Mouse (Mus musculus): ENCODE measurements around the gene Ccdc162.
"Not testable (repeated sequence)": the region's sequence is repeated elsewhere in the genome, so short reads cannot be mapped to it uniquely, and the experiment has no call there.

Ccdc162 gene

GRCm38 (mm10) chr10:41697040-41697439 is 19.4 kb downstream of the Ccdc162 start:
- no peak for DNase-seq (ENCODE audit: low read depth, low spot score)

DNA sequence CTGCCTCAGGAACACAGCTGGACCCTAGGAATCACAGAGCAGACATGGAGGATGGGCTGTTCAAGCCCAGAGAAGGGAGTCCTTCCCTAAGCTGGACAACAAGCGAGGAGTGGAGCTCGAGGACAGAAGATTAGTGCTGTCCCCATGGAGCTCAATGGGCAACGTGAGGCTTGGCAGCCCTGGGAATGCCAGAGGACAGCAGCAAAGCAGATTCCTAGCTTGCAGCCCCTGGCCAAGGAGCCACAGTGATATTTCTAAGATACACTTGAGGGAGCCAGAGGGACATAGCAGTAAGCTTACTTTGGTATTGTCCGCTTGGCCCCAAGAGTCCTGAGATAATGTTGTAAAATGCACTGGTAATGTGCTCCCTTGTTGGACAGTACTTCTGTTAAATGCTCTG is 25.5 kb downstream of the Ccdc162 start:
- no peak for DNase-seq (ENCODE audit: low read depth, low spot score)

DNA sequence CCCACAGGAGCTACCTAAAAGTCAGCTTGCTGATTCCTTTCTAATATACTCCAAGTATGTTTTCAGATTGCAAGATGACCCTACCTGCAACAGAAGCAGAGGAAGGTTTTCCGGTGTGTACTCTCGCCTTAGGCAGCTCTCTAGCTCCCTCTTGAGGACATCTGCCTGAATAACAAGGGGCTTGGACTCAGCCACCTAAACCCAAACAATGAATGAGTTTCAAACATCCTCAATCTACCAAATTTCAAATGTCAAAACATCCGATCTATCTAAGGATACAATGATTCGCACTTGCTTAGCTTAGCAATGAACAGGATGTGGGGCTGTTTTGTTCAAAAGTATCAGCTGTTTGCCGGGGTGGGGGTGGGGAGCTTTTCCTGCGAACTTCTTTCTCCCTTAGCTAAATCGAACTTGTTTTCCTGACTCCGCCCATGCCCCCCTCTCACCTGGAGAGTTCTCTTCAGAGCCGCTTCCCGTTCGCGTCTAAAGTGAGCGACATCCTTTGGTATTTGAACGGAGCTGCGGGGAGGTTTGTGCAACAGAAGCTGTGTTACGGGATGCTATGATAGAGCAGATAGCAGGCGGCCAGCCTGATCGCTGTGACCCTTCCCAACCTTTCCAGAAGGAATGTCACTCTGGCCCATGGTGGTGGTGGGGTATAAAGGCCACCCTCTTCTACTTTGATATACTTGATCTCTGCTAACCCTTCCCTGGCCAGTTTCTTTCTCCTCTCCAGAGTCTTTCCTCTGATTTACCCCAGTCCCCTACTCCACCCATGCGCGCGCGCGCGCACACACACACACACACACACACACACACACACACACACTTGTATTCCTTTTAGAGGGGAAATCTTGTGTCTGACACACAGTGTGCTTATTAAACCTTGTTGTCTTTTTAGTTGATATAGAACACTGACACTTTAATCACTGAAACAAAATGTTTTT is 26.2 kb downstream of the Ccdc162 start:
- no peak for DNase-seq (ENCODE audit: low read depth, low spot score)

- DNase-seq (ENCODE audit: low read depth, low spot score) = no peak
Observed at GRCm38 (mm10) chr10:41684548-41684996, 31.9 kb downstream of the Ccdc162 start.

DNA sequence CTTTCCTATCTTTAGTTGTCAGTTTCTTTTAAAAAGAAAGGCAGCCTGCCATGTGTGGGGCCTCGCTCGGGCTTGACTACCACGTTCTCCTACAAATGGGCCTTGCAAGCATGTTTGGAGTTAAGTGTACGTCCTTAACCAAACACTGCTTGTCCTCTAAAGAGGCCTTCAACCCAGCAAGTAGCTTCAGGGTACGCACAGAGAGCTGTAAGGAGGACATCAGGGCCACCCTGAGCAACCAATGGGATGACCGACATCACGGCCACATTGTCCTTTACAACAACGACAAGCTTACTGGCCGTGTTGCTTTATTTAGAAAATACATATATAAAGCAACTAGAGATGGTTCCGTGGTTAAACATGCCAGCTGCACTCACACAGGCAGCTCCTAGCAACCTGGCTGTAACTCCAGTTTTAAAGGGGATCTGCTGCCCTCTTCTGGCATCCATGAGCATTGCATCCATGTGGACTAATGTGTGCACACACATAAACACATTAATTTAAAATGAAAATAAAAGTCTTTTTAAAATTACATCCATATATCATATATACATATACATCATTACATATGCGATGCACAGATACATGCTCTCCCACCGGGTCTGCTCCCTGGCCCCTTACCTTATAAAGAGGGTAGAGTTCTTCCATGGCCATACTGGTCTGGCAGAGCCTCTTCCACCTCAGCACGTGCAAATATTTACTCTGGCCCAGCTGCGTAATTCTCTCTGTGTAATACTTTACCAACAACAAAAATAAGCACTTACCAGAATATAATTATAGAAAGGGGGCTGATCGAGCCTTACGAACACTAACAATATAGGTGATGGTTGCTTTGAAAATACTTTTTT is 33.7 kb downstream of the Ccdc162 start:
- DNase-seq (ENCODE audit: low read depth, low spot score) = no peak

- no peak for DNase-seq (ENCODE audit: low read depth, low spot score)
Observed at GRCm38 (mm10) chr10:41678746-41679360, 37.6 kb downstream of the Ccdc162 start.

- DNase-seq (ENCODE audit: low read depth, low spot score) = no peak
Observed at GRCm38 (mm10) chr10:41677396-41677795, 39.0 kb downstream of the Ccdc162 start.

DNA sequence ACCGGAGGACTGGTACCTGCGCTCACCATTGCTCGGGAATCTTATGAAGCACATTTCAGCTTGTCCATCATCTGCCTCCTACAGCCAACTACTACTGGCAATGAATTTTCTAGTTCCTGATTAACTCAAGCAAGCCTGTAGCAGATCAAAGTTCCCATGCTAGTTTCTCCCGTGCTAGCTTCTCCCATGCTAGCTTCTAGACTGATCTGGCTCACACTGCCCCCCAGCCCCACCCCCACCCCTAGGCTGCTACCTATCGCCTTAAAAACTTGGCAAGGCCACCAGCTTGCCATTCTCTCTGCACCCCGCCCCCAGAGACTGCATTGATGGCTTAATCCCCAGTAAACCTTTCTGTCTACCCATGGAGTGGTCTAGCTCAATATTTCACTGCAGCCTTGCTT is 39.8 kb downstream of the Ccdc162 start:
- no peak for DNase-seq (ENCODE audit: low read depth, low spot score)

DNA sequence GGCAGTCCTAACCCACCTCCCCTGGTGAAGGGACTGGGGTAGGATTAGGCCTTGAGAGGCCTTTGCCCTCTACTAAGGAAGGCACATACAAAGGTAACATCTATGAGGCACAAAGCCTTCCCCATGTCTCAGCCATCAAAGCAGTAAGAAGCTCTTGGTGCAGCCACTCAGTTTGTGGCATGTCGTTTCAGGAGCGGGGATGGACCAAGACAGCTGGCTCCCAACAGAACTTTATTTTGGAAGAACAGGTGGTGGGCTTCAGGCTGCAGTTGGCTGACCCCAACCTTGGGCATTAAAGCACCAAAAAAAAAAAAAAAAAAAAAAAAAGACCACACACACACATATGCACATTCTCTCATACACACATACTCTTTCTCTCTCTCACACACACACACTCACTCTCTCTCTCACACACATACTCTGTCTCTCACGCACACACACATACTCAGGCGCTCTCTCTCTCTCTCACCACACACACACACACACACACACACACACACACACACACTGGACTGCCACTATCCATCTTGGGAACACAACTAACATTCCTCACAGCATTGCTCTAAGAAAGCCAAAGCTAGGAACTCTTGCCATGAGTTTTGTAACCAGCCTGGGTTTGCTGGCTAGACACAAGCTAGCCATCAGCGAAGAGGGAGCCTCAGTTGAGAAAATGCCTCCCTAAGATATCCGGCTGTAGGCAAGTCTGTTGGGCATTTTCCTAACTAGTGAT is 40.4 kb downstream of the Ccdc162 start:
- no peak for DNase-seq (ENCODE audit: low read depth, low spot score)

- no peak for DNase-seq (ENCODE audit: low read depth, low spot score)
Observed at GRCm38 (mm10) chr10:41675243-41675642, 41.2 kb downstream of the Ccdc162 start.

DNA sequence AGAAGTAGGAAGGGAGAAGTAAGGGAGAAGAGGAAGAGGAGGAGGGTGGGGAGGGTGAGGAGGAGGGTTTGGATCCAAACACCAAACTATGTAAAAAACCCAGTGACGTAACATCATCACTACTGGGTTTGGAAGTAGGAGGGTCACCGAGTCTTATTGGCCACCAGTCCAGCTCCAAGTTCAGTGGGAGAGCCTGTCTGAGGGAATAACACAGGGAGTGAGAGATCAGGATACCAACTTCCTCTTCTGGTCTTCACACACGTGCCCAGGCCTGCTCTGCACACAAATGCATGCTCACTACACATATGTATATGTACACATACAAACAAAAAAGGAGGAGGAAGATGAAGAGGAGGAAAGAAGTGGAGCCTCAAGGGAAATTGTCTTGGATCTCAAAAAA is 42.1 kb downstream of the Ccdc162 start:
- DNase-seq (ENCODE audit: low read depth, low spot score) = no peak

GRCm38 (mm10) chr10:41670196-41670595 is 46.2 kb downstream of the Ccdc162 start:
- DNase-seq (ENCODE audit: low read depth, low spot score) = no peak

DNA sequence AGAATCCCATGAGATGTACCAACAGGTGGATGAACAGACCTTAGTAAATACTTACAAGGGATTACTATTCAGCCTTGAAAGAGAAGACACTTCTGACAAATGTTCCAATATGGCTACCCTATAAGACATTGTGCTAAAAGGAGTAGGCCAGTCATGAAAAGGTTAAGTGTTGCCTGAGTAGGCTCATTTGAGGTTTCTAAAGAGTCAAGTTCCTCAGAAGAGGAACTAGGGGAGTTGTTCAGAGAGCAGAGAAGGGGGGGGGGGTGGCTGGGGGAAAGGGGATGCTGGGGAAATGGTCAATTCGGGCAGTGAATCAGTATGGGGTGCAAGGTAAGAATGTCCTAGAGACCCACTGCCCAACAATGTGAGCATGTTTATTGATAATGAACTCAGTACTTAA is 50.9 kb downstream of the Ccdc162 start:
- DNase-seq (ENCODE audit: low read depth, low spot score) = no peak

- not testable (repeated sequence) for DNase-seq (ENCODE audit: low read depth, low spot score)
Observed at GRCm38 (mm10) chr10:41659671-41660070, 56.8 kb downstream of the Ccdc162 start.

- not testable (repeated sequence) for DNase-seq (ENCODE audit: low read depth, low spot score)
Observed at GRCm38 (mm10) chr10:41655684-41656083, 60.8 kb downstream of the Ccdc162 start.

DNA sequence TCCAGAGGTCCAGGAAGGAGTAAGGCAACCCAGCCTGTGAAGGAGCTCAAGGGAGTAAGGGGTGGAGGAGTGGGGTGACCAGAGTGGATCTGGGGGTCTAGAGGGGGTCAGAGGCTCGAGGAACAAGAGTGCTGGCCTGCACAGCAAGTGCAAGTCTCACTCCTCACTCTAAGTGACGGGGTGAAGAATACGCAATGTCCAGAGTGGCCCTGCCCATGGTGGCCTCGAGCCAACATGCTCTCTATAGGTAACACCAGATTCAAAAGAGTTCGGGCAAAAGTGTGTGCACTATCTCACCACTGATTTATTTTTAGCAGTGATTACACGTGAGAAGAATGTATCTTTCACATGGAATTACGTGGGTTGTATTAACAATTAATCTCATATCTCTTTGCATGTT is 63.4 kb downstream of the Ccdc162 start:
- no peak for DNase-seq (ENCODE audit: low read depth, low spot score)

GRCm38 (mm10) chr10:41652094-41652775 is 64.2 kb downstream of the Ccdc162 start:
- DNase-seq (ENCODE audit: low read depth, low spot score) = no peak

DNA sequence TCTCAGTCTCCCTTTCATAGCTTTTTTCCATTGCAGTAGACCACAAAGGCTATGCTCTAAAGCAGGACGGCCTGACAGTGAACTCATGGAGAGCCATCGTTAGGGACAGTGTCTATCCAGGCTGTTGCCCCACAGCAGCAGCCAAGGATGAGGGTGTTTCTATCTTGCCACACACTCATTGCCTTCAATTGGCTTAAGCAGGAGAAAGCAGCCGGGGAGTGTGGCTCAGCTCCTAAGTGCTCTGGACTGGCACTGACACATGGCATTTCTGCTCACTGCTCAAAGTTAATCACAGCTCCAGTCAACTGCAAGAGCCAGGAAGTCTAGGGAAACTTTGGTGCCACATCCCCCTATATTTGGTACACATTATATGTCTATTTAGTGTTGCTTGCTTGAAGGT is 64.9 kb downstream of the Ccdc162 start:
- DNase-seq (ENCODE audit: low read depth, low spot score) = no peak

DNA sequence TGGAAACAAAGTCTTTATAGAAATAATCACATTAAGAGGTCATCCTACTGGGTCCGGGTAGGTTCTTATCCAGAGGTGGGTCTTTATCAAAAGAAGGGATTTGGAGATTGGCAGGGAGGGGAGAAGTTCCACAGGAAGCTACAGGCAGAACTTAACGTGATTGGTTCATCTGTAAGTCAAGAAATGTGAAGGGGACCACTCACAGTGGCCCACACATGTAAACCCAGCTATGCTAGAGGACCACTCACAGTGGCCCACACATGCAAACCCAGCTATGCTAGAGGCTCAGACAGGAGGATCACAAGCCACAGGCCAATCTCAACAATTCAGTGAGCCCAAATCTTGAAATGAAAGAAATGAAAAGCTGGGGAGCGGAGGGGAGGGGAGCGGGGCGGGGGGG is 67.2 kb downstream of the Ccdc162 start:
- peak; percentile 13 for DNase-seq (ENCODE audit: low read depth, low spot score)

DNA sequence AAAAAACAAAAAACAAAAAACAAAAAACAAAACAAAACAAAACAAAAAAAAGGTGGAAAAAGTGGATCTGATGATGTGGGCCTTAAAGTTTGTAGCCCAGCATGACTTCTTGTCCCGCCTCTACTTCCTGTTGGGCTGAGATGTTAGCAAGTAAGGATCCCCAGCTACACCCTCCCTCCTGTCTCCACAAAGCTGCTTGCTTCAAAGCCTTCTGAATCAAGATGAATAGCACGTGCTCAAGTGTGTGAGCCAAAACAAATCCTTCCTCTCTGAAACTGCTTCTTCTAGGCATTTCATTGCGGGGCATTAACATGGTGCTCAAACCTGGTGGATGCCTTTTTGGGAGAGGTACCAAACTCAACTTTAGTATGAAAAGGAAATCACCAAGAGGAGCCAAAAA is 77.7 kb downstream of the Ccdc162 start:
- DNase-seq (ENCODE audit: low read depth, low spot score) = no peak

Data from WW6 (cell line).